Mouse (Mus musculus) ES-E14 (cell line): ENCODE measurements around the gene Col4a2. TPM values are rescaled to one million over a fixed set of nuclear protein-coding genes. Genes with fewer than 3 reads are reported as not detected.

Experiments used
- DNase-seq: peaks from one replicate; pipeline ENCODE4 v3.0.0-alpha.2; 2013; ENCODE audit warnings: low read depth, low spot score
- H3K27ac ChIP-seq: 2 replicates; pipeline ENCODE4 v1.5.1; 2012; ENCODE audit warnings: low read depth, mild to moderate bottlenecking, low read length, moderate library complexity, mixed read lengths; ENCODE audit not compliant: poor library complexity, insufficient read depth, severe bottlenecking
- H3K36me3 ChIP-seq: 2 replicates; pipeline ENCODE4 v1.6.1; 2012; ENCODE audit warnings: mild to moderate bottlenecking, low read length, moderate library complexity, mixed read lengths; ENCODE audit not compliant: control insufficient read depth, poor library complexity, insufficient read depth, severe bottlenecking
- H3K4me1 ChIP-seq, 2 experiments: fragments of 150-350 bp in 1 of 2; sonication (generic) in 1 of 2; 2 replicates each; pipeline ENCODE4 v1.6.1; 2012; ENCODE audit warnings: low read length in 2 of 2, mild to moderate bottlenecking in 1 of 2, mixed read lengths in 1 of 2; ENCODE audit not compliant: control insufficient read depth in 2 of 2, insufficient read depth in 2 of 2, poor library complexity in 1 of 2
- H3K4me3 ChIP-seq, 2 experiments: fragments of 150-350 bp in 1 of 2; sonication (generic) in 1 of 2; 2 replicates each; pipeline ENCODE4 v1.5.1; 2012; ENCODE audit warnings: low read length in 2 of 2, low read depth in 1 of 2, mild to moderate bottlenecking in 1 of 2, mixed read lengths in 1 of 2; ENCODE audit not compliant: insufficient read depth in 1 of 2, poor library complexity in 1 of 2, severe bottlenecking in 1 of 2
- H3K9ac ChIP-seq: 2 replicates; pipeline ENCODE4 v1.6.1; 2012; ENCODE audit warnings: low read depth, mild to moderate bottlenecking, low read length, mixed read lengths; ENCODE audit not compliant: poor library complexity, insufficient read depth, severe bottlenecking
- H3K9me3 ChIP-seq: fragments of 150-350 bp; sonication (generic); 2 replicates; pipeline ENCODE4 v1.6.1; 2012; ENCODE audit warnings: low read depth, mild to moderate bottlenecking, low read length; ENCODE audit not compliant: control insufficient read depth, insufficient read depth
- CHD2 ChIP-seq: IDR thresholded peaks from 2 replicates; pipeline ENCODE4 v1.6.1; 2014; ENCODE audit warnings: mild to moderate bottlenecking, low read depth, low read length, inconsistent platforms
- HCFC1 ChIP-seq: IDR thresholded peaks from 2 replicates; pipeline ENCODE4 v1.6.1; 2012; ENCODE audit warnings: low read length, inconsistent platforms, borderline replicate concordance; ENCODE audit not compliant: insufficient read depth
- MAFK ChIP-seq: IDR thresholded peaks from 2 replicates; pipeline ENCODE4 v1.6.1; 2014; ENCODE audit warnings: mild to moderate bottlenecking, low read depth, low read length, inconsistent platforms; ENCODE audit not compliant: insufficient read depth
- ZC3H11A ChIP-seq: IDR thresholded peaks from 2 replicates; pipeline ENCODE4 v1.6.1; 2012; ENCODE audit warnings: low read depth, mild to moderate bottlenecking, inconsistent platforms, low read length, borderline replicate concordance
- ZNF384 ChIP-seq: IDR thresholded peaks from 2 replicates; pipeline ENCODE4 v1.6.1; 2012; ENCODE audit warnings: low read depth, low read length, inconsistent platforms
- in situ Hi-C, 2 experiments: fragments of 600-800 bp; cut with MboI; formaldehyde crosslinking; loops; one replicate each; pipeline ENCODE4 v1.15.1; 2025; ENCODE audit warnings: low sequenced_read_pairs in 2 of 2, inconsistent platforms in 1 of 2; ENCODE audit not compliant: unreplicated experiment in 2 of 2
- total RNA-seq: library from RNA; depleted of rRNA; stranded (reverse); fragments of 300-350 nt; gene quantifications from 2 replicates; pipeline ENCODE4 v1.2.3, GENCODE M21; 2012

The Col4a2 gene
- total RNA-seq, 1 experiment = 102 TPM

- Histone ChIP-seq H3K9ac (no peak overlapping the region), H3K36me3 (no peaks in the 10 kb centered on the region), H3K4me3 (peak overlapping the region; percentile 28 to 33; a peak in 2 of 4 replicates), H3K4me1 (peaks cover 2 to 7% of the 10 kb centered on the region in 2 experiments; a peak in 2 of 4 replicates), H3K27ac (no peak overlapping the region), H3K9me3 (no peaks in the 10 kb centered on the region)
- in situ Hi-C loops = loop anchor here in 1 of 2 experiments (25.0 kb wide), 1 partner anchor 911 kb away; the partner anchor contains the start of gene Sox1
- DNase-seq = no peak
- TF ChIP-seq HCFC1 (no peak), ZNF384 (no peak), ZC3H11A (no peak), MAFK (no peak), CHD2 (no peak)
These were observed 164.0 kb downstream of the Col4a2 start for GRCm38 (mm10) chr8:11476338-11477177.

- TF ChIP-seq CHD2 (no peak), ZC3H11A (no peak), ZNF384 (no peak), MAFK (no peak), HCFC1 (no peak)
- in situ Hi-C loops = loop anchor here in 1 of 2 experiments (25.0 kb wide), 1 partner anchor 910 kb away; the partner anchor contains the start of gene Sox1
- no peaks in the 10 kb centered on the region for H3K36me3 ChIP-seq
- DNase-seq = no peak
- H3K4me3 ChIP-seq = peak overlapping the region; percentile 28 to 33; a peak in 2 of 4 replicates
- H3K27ac ChIP-seq = no peak overlapping the region
- H3K9me3 ChIP-seq = no peaks in the 10 kb centered on the region
- H3K9ac ChIP-seq = no peak overlapping the region
- peaks cover 2 to 10% of the 10 kb centered on the region in 2 experiments; a peak in 2 of 4 replicates for H3K4me1 ChIP-seq
These were observed 164.6 kb downstream of the Col4a2 start for GRCm38 (mm10) chr8:11477178-11477553.

GRCm38 (mm10) chr8:11477811-11478761, 165.5 kb downstream of the Col4a2 start, which contains the start of gene Rab20:
Gene Rab20, minus strand, starts transcription at chr8:11478710.
- H3K9ac ChIP-seq = peak within 1 kb of the TSS; percentile 47
- in situ Hi-C loops = loop anchor here in 1 of 2 experiments (25.0 kb wide), 1 partner anchor 909 kb away; the partner anchor contains the start of gene Sox1

GRCm38 (mm10) chr8:11478807-11479527, 166.4 kb downstream of the Col4a2 start:
- in situ Hi-C loops = loop anchor here in 1 of 2 experiments (25.0 kb wide), 1 partner anchor 908 kb away; the partner anchor contains the start of gene Sox1
- TF ChIP-seq ZC3H11A = no peak
- no peak for TF ChIP-seq MAFK
- no peak for TF ChIP-seq HCFC1
- TF ChIP-seq CHD2 = no peak
- no peak for TF ChIP-seq ZNF384
- H3K4me1 ChIP-seq = peaks cover 2 to 10% of the 10 kb centered on the region in 2 experiments; a peak in 2 of 4 replicates

More at GRCm38 (mm10) chr8:11477811-11478761, 165.5 kb downstream of the Col4a2 start, which contains the start of gene Rab20:
- peak within 1 kb of the TSS; percentile 75 to 76 for H3K4me3 ChIP-seq
- TF ChIP-seq ZC3H11A = no peak
- H3K9me3 ChIP-seq = no peaks in the 10 kb centered on the region
- no peak for DNase-seq
- H3K4me1 ChIP-seq = peaks cover 2 to 10% of the 10 kb centered on the region in 2 experiments; a peak in 2 of 4 replicates
- H3K36me3 ChIP-seq = no peaks in the 10 kb centered on the region
- H3K27ac ChIP-seq = no peak within 1 kb of the TSS

More at GRCm38 (mm10) chr8:11478807-11479527, 166.4 kb downstream of the Col4a2 start:
- Histone ChIP-seq H3K9me3 (no peaks in the 10 kb centered on the region), H3K36me3 (no peaks in the 10 kb centered on the region), H3K4me3 (peak overlapping the region; percentile 75 to 76), H3K9ac (peak overlapping the region; percentile 47), H3K27ac (no peak overlapping the region)
- no peak for DNase-seq
